Mouse (Mus musculus) lung, postnatal 14 days (tissue): ENCODE measurements around the gene Inf2.

Source experiments
- DNase-seq: peaks from one replicate; pipeline ENCODE4 v3.0.0; 2021

Inf2 gene

DNA sequence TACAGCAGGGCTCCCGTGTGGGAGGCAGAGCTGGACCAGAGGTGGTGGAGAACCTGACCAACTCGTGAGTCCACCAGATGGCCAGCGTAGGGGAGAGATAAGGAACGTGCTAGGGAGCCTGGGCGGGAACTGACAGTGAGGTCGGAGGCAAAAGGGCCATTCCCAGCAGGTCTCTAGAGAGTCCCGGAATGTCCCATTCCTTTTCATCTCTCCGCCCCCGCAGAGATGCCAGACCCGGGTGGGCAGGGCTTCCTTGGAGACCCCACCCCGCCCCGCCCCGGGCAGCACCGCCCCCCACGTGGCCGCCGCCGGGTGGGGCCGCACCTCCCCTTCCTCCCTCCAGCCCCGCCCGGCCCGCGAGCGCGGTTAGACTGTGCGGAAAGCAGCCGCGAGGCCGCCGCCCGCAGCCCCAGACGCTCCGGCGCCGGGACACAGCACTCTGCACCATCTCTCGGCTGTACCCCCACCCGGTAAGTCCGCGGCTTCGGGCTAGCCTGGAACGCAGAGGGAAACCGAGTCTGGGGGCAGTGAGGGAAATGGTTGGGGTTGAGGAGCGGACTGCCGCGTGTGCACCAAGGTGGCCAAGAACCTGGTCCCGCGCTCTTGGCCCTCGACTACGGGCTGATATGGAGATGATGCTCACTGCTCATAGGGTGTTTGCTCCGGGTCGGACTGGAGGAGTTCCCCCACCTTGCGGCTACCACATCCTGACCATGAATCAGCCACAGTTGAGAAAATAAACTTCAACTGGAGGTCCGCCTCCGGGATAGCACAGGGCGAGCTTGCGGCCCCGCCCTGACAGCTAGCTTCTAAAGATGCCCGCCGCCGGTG lies at the start of gene Inf2:
Inf2 (plus strand) TSS at position 359 of the 831 bp plus-strand sequence.
- peak; percentile 88 for DNase-seq

DNA sequence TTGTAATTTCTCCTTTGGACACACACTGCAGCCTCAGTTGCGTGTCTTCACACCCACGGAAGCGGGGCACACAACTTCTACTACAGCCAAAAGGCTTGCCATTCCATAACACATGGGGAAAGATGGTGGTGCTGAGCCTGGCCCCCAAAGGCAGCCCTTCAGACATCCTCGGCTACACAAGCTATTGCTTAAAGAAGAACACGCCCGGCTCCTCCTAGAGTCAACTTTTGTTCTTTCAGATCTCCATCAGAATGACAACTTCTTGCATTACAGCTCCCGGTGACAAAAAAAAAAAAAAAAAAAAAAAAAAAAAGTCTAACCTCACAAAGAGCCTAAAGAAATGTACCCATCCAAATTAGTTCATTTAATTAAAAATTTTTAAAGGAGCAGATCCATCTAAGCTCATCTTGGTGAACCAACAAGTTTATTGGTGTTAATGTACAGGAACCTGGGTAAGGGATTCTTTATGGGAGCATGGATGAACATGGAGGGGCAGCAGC lies 49.1 kb upstream of the Inf2 start:
- no peak for DNase-seq

DNA sequence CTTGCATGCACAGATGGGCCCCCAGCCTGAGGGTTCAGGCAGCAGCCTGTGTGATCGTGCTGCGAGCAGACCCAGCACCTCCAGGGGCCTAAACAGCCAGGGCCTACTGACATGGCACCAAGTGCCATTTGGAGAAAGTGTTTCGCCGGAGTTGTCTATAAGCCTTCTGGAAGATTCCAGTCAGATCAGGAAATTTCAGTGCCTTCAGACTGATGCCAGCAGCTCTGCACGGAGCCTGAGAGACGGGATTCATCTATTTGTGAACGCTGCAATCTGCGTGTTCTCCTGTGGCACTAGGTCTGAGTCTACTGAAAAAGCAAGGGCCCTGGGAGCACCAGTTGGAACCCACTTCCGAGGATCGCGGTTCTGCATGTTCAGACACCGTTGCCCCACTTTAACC lies 48.3 kb upstream of the Inf2 start:
- DNase-seq: no peak

DNA sequence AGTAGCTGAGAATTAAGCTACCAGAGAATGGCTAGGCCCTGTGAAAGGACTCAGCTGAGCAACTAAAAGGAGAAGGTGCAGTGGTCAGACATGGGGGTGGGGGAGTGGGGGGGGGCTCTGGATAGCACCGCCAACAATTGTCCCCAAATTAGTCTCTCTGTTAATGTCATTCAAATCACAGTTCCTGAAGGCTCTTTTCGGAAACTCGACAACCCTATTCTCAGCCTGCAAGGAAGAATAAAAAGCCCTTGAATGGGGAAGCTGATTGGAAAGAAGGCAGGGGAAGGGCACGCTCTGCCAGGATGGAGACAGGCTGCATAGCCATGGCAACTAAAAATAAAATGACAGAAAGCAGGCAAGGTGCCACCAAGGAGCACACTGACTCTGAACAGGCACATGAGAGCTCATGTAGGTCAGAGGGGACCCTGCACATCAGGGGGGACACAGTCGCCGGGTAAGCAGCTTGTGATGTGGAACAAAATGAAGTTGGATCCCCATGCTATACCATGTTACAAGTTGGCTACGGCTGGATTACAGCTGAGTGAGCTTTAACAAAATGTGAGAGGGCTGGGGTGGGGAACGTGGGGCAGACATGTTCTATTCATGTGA lies 47.0 kb upstream of the Inf2 start:
- DNase-seq: no peak

DNA sequence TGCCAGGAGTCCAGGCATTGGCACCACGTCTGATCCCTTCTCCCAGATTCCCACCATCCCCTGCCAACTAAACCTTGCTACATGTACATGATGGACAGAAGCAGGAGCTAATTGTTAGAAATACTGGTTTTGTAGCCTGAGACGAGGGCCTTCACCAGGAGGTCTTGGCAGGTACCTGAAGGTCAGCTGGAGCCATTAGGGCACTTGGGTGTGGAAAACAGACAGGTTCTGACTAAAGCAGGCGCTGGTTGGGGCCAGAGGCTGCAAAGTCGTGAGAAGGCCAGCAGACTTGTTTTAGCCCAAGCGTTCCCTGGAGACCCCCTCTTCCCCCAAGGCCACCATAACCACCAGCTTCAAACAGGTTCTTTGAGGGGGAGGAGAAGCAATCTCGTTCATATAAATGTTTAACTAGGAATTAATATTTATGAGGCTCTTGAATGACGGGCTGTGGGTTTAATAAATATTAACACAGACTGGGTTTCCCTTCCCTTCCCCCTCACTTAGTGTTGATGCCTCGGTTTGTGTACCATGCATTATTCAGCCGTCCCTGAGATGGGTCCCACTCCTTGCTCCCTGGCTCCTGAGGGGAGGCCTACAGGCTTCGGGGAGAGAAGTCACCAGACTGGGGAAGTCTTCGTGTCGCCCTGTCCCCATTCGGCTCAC lies 46.2 kb upstream of the Inf2 start:
- DNase-seq: no peak

DNA sequence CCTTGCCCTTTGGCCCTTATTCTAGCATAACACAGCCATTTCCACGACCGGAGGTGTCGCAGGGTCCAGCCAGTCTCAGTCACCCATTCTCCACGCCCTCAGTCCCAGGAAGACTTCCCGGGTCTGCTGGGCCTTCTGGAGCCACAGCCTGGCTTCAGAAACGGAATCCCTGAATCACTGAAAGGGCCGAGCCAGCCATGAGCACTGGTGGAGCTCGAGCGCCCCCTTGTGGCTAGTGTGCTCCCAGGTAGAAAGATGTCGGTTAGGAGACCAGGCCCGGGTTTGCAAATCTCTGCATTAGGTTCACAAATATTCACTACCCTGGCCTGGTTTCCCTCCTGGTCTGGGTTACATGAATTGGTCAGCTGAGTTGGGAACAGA lies 45.7 kb upstream of the Inf2 start:
- DNase-seq: peak; percentile 91

DNA sequence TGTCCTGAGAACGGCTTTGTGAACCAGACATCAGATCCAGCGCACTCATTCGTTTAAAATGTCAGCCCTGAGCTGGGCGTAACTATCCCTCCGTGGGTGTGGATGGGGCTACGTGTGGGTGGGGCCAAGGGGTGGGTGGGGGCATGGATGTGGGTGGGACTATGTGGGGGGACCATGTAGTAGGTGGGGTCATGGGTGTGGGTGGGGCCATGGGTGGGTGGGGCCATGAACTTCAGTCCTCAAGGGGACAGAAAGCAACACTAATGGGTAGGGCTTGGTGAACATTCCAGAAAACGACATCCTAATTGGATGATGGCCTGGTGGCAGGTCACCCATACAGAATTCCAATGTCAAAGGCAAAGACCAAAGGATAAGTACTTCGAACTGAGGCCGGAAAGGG lies 44.6 kb upstream of the Inf2 start:
- no peak for DNase-seq

DNA sequence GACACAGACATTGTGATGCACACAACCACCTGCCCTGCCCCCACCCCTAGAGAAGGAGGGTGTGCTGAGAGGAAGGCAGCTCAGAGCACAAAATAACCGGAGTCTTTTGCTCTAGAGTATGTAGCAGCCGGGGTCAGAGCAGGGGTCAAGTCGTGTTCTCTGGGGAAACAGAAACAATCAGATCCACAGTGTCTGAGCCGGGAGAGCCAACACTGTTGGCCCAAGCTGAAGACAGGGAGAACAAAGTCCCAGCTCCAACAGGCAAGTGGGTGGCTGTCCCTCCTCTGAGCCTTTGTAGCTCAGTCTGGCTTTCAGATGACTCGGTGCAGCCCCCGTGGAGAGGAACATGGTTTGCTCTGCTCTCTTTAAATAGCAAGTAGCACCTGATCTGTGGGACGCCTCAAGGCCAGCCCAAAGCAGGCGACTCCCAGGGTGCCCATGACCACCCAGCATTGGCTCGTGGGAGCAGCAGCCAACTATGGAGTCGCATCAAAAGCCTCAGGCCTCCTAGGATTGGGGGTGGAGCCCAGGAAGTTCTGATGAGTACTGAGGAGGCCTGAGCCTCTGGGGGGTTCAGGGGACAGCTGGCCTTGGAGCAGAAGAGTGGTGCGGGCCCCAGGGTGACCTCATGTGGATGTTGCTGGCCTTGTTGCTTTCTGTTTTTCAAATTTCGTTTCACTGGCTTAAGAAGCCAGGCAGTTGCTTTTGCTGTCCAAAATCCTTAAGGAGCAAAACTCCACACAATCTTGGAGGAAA lies 43.5 kb upstream of the Inf2 start:
- DNase-seq: no peak

DNA sequence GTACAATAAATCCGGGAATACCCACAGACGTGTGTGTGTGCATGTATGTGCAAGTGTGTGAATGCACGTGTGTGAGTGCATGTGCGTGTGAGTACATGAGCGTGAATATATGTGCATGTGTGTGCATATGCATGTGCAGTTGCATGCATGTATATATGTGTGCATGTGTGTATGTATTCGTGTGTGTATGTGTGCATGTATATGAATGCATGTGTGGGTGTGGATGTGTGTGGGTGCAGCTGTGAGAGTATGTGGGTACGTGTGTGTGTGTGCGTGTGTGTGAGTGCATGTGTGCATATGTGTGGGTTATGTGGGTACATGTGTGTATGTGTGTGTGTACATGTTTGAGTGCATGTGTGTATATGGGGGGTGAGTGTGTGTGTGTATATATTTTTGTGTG lies 42.5 kb upstream of the Inf2 start:
- DNase-seq: no peak

DNA sequence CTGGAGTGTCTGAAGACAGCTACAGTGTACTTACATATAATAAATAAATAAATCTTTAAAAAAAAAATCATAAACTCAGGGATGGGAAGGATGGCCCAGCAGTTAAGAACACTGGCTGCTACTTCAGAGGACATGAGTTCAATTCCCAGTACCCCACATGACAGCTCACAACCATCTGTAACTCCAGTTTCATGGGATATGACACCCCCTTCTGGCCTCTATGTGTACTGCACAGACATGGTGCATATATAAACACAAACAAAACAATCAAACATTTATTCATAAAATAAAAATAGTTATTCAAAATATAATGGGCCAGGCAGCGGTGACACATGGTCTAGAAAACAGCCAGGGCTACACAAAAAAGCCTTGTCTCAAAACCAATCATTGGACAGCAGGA lies 39.3 kb upstream of the Inf2 start:
- no peak for DNase-seq

DNA sequence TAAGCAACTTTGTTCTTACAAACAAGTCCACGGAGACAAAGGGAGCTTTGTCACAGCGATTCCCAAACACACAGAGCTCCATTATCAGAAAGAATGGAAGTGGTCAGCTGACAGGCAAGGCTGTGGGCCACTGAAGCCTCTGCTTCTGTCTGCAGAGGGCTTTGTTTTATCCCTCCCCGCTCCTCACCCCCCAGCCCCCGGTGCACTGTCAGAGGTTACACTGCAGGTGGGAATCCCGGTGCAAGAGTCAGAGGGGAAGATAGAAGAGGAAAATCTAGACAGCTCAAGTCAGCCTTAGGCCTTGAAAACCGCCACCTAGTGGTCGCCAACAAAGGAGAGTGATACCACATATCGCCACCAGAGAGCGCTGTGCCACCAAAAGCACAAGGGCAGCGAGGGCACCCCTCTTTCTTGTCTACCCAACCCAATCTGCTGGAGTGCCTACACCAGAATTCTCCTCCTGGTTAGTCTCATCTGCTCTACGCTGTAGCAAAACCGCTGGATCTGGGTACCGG lies 36.7 kb upstream of the Inf2 start:
- peak; percentile 87 for DNase-seq

DNA sequence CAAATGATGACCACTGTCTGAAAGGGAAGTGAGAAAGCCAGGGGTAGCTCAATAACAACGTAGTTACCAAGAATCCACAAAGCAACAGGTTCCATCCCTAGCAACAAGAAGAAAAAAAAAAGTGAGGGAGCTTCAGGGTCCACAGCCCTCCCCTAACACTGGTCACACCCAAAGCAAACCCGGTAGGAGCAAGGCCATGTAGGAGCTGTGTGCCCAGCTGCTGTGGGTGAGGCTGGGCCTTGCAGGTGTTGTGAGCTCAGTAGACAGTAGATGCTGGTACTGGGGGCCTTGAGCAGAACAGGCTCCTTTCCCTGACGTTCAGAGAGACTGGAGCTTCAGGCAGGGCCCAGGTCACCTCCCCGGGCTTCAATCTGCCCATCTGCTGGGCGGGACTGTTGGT lies 36.1 kb upstream of the Inf2 start:
- no peak for DNase-seq

DNA sequence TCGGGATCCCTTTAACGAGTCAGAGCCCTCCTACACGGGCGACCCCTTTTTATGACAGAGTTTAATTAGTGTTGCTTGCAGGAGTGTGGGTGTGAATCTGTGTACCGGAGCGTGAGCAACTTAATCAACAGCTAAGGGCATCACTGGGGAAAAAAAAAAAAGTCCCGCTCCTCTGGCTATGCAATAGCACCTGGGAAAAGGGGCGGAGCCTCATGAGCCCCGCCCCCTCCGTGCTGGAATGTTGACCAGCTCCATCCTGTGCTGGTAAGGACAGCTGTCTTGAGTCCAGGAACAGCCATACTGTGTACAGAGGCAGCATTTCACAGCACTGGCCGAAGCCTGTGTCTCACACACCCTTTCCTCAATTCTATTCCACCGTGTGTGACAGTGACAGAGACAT lies 33.7 kb upstream of the Inf2 start:
- peak; percentile 46 for DNase-seq

DNA sequence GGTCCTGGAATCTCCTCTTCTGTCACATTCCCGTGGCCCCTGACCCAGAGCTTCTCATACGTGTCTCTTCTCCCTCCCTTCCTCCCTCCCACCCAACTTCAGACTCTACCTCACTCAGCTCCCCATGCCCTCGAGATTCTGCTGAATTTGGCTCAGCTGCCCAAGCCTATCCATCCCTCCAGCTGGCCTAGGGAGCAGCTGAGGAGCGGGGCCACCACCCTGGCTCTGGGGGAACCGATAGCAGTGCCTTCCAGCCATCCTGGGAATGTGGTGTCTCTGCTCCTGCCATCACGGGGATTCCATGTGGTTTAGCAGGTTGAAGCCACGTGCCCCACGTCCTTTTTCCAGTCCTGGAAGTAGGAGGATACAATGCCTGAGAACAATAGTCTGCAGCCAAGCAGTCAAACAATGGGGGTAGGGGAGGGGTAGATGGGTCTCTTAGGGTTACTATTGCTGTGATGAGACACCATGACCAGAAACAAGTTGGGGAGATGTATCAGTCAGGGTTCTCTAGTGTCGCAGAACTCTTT lies 32.0 kb upstream of the Inf2 start:
- DNase-seq: no peak

DNA sequence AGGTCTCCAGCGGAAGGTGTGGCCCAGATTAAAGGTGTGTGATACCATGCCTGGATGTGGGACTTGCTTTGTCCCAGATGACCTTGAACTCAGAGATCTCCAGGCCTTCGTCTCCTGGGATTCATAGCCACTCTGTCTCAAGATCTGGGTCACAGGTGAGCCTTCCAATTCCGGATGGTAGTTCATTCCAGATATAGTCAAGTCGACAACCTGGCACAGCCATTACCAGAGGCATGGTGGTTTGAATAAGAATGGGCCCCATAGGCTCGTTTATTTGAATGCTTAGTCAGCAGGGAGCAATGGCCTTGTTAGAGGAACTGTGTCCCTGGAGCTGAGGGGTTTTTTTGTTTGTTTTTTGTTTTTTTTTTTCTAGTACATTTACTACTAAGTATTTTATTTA lies 31.4 kb upstream of the Inf2 start:
- DNase-seq: no peak

DNA sequence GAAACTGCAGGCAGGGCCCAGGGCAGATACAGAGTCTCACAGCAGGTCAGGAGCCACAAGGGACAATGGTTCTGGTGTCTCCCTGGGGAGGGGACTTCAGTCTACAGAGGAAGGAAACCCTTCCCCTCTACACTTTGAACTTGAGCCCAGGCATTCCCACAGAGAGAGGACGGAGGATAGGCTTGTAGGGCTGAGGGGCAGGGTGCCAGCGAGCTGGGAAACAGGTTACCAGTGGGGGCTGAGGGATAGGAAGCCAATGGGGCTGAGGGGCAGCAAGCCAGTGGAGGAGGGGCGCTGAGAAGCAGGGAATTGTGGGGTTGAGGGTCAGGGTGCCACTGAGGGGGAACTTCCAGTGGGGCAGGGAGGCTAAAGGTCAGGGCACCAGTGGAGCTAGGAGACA lies 29.4 kb upstream of the Inf2 start:
- no peak for DNase-seq

DNA sequence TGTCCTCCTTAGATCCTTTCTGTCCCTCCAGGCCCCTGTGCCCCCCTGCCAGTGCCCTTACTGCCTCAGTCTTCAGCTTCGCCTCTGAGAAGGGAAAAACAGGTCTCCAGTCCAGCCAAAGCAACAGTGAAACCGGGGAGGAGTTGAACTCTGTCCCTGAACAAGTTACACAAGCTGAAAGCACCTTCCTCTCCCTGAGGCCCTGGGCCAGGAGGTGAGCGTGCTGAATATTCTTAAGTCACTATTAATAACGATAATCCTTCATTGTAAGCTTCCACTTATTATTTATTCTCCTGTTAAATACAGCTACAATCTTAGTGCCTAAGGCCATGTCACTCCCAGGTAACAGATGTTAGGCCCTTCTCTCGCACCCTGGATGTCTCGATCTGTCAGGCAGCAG lies 28.9 kb upstream of the Inf2 start:
- no peak for DNase-seq

DNA sequence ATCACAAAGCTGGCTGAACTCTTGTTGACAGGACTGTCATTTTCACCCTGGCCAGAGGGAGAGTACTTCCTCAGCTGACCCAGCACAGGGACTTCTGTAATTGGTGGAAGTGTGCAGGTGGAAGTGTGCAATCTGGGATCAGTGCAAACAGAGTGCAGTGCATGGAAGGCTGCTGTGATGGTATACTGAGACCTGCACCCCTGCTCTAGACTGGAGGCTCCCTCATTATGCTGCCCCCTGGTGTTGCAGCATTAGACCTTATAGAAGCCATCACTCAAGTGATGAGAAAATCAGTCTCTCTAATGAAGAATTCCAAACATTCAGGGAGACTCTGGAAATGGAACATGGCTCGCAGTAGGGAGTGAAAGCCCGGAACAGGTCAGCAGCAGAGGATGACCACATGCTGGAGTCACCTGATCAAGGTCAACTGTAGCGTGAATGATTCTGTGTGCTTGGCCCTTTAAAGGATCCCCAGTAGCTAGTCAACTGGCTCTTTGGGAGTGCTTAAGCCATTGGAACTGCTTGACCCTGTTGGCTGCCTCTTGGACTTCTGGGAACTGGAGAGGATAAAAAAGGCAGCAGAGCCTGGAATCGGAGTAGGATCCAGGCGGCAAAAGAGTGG lies 28.3 kb upstream of the Inf2 start:
- peak; percentile 32 for DNase-seq

DNA sequence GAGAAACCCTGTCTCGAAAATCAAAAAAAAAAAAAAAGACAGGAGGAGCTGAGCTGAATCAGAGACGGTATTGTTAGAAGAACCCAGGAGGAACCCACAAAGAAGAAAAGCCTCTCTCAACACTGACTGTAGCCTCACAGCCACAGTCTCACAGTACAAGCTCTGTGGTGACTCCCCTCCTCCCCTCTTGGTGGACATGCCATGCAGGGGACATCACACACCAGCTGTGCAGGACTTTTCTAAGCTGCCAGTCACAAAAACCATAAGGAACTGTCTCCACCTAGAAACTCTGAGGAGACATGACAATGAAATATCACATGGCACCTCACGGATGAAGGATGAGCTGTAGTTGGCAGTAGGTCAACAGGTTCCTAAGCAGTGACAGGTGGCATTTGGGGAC lies 27.4 kb upstream of the Inf2 start:
- no peak for DNase-seq

DNA sequence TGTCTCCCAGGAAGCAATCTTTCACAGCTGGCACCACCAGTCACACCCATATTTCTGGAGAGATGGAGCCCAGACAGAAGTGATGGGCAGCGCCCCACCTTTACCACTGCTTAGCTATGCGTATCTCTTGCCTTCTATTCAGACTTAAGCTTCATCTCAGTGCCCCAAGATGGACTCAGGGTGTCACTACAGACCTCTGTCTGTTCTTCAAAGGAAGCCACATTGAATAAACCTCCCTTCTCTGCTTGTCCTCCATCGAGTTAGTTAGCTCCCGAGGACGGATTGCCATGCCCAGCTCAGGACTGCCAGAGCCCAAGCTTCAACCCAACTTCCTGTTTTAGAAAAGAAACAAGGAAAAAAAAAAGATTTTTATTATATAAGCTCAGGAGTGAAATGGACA lies 26.1 kb upstream of the Inf2 start:
- no peak for DNase-seq

DNA sequence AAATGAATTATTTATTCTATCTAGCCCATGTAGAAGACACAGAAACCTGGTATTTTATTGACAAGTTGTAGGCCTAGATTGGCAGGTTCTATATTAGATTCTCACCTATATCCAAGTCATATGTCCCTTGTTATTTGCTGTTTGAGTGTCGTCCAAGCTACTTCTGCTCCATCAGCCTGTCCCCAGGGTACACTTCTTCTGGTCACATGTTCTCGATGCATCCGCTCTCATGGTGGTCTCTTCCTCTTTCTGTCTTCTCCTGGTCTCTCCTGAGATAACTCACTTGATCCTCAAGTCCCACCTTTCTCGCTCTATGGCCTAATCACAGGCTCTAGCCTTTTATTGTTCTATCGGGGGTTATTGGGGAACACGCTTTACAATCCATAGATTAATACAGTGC lies 25.6 kb upstream of the Inf2 start:
- DNase-seq: no peak

DNA sequence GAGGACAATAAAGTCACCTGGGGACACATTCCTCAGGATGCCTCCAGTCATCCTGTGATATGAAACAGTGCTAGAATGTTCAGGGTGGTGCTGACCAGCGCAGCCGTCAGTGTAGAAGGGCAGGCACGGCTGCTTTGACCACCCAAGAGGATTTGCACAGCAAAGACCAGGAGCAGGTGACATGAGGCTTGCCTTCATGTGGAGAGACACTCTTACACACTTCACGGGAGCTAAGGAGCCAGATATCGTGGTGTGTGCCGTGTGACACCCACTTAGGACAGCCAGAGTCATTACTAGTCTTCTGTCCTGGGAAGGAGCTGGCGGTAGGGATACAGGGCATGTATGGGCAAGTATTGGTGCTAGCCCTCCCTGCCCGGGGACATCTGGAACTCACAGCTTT lies 18.4 kb upstream of the Inf2 start:
- DNase-seq: no peak
